Mouse (Mus musculus) heart, postnatal 0 days (tissue): ENCODE measurements at regions not wholly inside any gene's neighbourhood (a gene's known extent, or its start where the extent isn't known, plus 50 kb on each side); places are given as distances from the start of the nearest gene placed in this dataset.
A peak's percentile ranks its signal among the peaks of the same experiment; 100 is the strongest.

ENCODE experiments used
- ATAC-seq: fragments of 200-750 bp; cut with Nextera tagmentation; 2 replicates; pipeline ENCODE4 v1.8.0; 2017; ENCODE audit warnings: low read depth, moderate number of reproducible peaks, moderate library complexity; ENCODE audit not compliant: insufficient read depth
- DNase-seq: peaks from one replicate; pipeline ENCODE4 v3.0.0-alpha.2; 2016; ENCODE audit warnings: low spot score
- H3K27ac ChIP-seq: fragments of 300-500 bp; sonication (generic); 2 replicates; pipeline ENCODE4 v1.5.1; 2014; ENCODE audit warnings: low read depth, mild to moderate bottlenecking
- H3K27me3 ChIP-seq: fragments of 300-500 bp; sonication (generic); 2 replicates; pipeline ENCODE4 v1.6.1; 2014; ENCODE audit warnings: low read length, mixed read lengths; ENCODE audit not compliant: control insufficient read depth, insufficient read depth
- H3K36me3 ChIP-seq: fragments of 300-500 bp; sonication (generic); replicated peaks from 2 replicates; pipeline ENCODE4 v1.6.1; 2014; ENCODE audit warnings: low read length, mixed read lengths; ENCODE audit not compliant: control insufficient read depth, insufficient read depth
- H3K4me1 ChIP-seq: fragments of 300-500 bp; sonication (generic); 2 replicates; pipeline ENCODE4 v1.6.1; 2014; ENCODE audit warnings: antibody characterized with exemption; ENCODE audit not compliant: control insufficient read depth, insufficient read depth
- H3K4me2 ChIP-seq: fragments of 300-500 bp; sonication (generic); 2 replicates; pipeline ENCODE4 v1.6.1; 2014; ENCODE audit warnings: low read depth, mild to moderate bottlenecking, low read length, moderate library complexity
- H3K4me3 ChIP-seq: fragments of 300-500 bp; sonication (generic); 2 replicates; pipeline ENCODE4 v1.5.1; 2014; ENCODE audit warnings: low read depth, low read length
- H3K9ac ChIP-seq: fragments of 300-500 bp; sonication (generic); replicated peaks from 2 replicates; pipeline ENCODE4 v1.6.1; 2014; ENCODE audit warnings: low read depth, low read length, mixed read lengths
- H3K9me3 ChIP-seq: fragments of 300-500 bp; sonication (generic); replicated peaks from 2 replicates; pipeline ENCODE4 v1.6.1; 2016; ENCODE audit warnings: low read length; ENCODE audit not compliant: control insufficient read depth
- CTCF ChIP-seq: IDR thresholded peaks from 2 replicates; pipeline ENCODE4 v1.5.1; 2016; ENCODE audit warnings: antibody characterized with exemption, control low read depth, low read depth
- EP300 ChIP-seq: IDR thresholded peaks from 2 replicates; pipeline ENCODE4 v1.6.1; 2016; ENCODE audit warnings: antibody characterized with exemption, low read depth
- WGBS: fragments of 180-500 bp; shearing (Covaris S2); extraction: QIAGEN DNeasy Blood & Tissue Kit; methylation state at CpG from one replicate; pipeline ENCODE4 v1.1.7; 2014; 5-methylcytosine and 5-hydroxymethylcytosine counted together

- no peaks in the 10 kb centered on the region for H3K27me3 ChIP-seq
- no peaks in the 10 kb centered on the region for H3K36me3 ChIP-seq
- no peak overlapping the region for H3K4me2 ChIP-seq
- no peaks in the 10 kb centered on the region for H3K9me3 ChIP-seq
- H3K4me1 ChIP-seq = no peaks in the 10 kb centered on the region
- WGBS = 71% methylated on average over 2 of the region's 2 CpGs
- TF ChIP-seq CTCF (no peak), EP300 (no peak)
- no peak overlapping the region for H3K4me3 ChIP-seq
- H3K9ac ChIP-seq = no peak overlapping the region
- DNase-seq = no peak
- ATAC-seq = no peak
- H3K27ac ChIP-seq = no peak overlapping the region
These were observed 676.6 kb upstream of the Pou3f3 start for GRCm38 (mm10) chr1:42018966-42019365.

DNA sequence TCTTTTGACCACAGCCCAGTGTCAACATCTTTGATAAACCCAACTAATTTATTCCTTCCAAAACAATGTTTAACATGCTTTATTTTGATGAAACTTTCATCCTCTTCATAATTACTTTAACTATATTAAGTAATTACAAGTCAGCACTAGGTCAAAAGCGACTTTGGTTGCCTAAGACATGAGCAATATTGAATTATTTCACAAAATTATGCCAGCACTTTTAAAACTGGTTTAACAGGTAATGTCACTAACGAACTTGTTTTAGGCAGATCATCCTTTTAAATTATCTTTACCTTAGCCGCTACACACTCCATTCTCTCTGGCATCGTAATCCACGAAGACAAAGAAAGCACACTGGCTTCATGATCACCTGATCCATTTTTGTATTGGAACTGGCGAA is 669.8 kb upstream of the Pou3f3 start:
- 78% methylated on average over 6 of the region's 6 CpGs for WGBS
- TF ChIP-seq EP300 = no peak
- no peak for TF ChIP-seq CTCF
- H3K36me3 ChIP-seq = no peaks in the 10 kb centered on the region
- no peak overlapping the region for H3K4me3 ChIP-seq
- H3K27ac ChIP-seq = no peak overlapping the region
- H3K9me3 ChIP-seq = no peaks in the 10 kb centered on the region
- H3K4me1 ChIP-seq = no peaks in the 10 kb centered on the region
- H3K4me2 ChIP-seq = no peak overlapping the region
- no peak overlapping the region for H3K9ac ChIP-seq
- DNase-seq (no peak), ATAC-seq (no peak)
- no peaks in the 10 kb centered on the region for H3K27me3 ChIP-seq

DNA sequence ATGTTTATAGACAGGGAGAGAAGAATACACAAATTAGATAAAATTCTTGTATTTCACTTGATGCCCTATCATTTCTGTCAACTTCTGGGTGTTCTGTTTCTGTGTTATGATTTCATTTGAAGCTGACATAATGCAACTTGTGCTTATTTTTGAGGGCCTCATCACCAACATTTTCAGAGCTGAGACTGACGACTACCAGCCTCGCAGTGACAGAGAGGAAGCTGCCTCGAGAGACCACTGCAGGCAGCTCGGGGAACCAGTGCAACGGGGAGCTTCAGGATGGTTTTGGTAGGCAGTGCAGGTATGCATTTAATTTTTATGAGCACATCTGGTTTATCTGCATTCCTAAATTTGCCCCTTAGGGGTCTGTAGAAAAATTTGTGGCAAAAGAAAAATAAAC is 669.1 kb upstream of the Pou3f3 start:
- Histone ChIP-seq H3K4me1 (no peaks in the 10 kb centered on the region), H3K36me3 (no peaks in the 10 kb centered on the region), H3K9ac (no peak overlapping the region), H3K27me3 (no peaks in the 10 kb centered on the region), H3K9me3 (no peaks in the 10 kb centered on the region), H3K4me2 (no peak overlapping the region), H3K4me3 (no peak overlapping the region), H3K27ac (no peak overlapping the region)
- WGBS = 31% methylated on average over 5 of the region's 5 CpGs
- ATAC-seq (no peak), DNase-seq (no peak)
- TF ChIP-seq EP300 = no peak
- TF ChIP-seq CTCF = no peak

DNA sequence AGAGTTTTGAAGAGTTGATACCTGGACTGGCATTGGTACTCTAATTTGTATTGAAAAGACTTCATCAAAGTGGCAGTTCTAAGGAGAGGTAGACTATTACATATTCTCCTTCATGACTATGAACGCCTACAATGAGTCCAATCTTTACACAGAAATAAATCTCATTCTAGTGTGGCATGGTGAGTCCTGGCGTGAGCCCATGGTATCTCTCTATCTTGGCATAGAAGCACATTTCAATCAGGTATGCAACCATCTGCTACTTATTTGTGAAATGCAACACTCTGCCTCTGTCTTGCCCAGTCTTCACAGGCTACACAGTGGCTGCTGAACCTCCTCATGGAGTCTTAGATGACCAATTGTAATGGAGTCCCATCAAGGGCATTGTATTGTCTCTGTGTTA is 661.8 kb upstream of the Pou3f3 start:
- Histone ChIP-seq H3K27me3 (no peaks in the 10 kb centered on the region), H3K9ac (no peak overlapping the region), H3K4me3 (no peak overlapping the region), H3K9me3 (no peaks in the 10 kb centered on the region; the same call in 1 of the 2 replicates), H3K4me2 (no peak overlapping the region), H3K27ac (no peak overlapping the region), H3K4me1 (no peaks in the 10 kb centered on the region), H3K36me3 (no peaks in the 10 kb centered on the region)
- no peak for TF ChIP-seq CTCF
- no peak for TF ChIP-seq EP300
- no peak for DNase-seq
- ATAC-seq = no peak
- WGBS = 70% methylated on average over 2 of the region's 2 CpGs

- H3K36me3 ChIP-seq = no peaks in the 10 kb centered on the region
- TF ChIP-seq EP300 (no peak), CTCF (no peak)
- no peaks in the 10 kb centered on the region for H3K4me1 ChIP-seq
- no peaks in the 10 kb centered on the region; the same call in 1 of the 2 replicates for H3K9me3 ChIP-seq
- 48% methylated on average over 4 of the region's 4 CpGs for WGBS
- no peak overlapping the region for H3K27ac ChIP-seq
- ATAC-seq (no peak), DNase-seq (no peak)
- H3K4me2 ChIP-seq = no peak overlapping the region
- H3K9ac ChIP-seq = no peak overlapping the region
- no peak overlapping the region for H3K4me3 ChIP-seq
- H3K27me3 ChIP-seq = no peaks in the 10 kb centered on the region
These were observed 660.2 kb upstream of the Pou3f3 start for GRCm38 (mm10) chr1:42035371-42035770.

- no peak overlapping the region for H3K9ac ChIP-seq
- H3K36me3 ChIP-seq = no peaks in the 10 kb centered on the region
- ATAC-seq = peak; percentile 62; the same call in 1 of the 2 replicates
- H3K4me3 ChIP-seq = no peak overlapping the region
- no peak overlapping the region for H3K4me2 ChIP-seq
- H3K4me1 ChIP-seq = no peaks in the 10 kb centered on the region
- 23% methylated on average over 2 of the region's 2 CpGs for WGBS
- DNase-seq = peak; percentile 15
- TF ChIP-seq CTCF (no peak), EP300 (no peak)
- H3K9me3 ChIP-seq = no peaks in the 10 kb centered on the region; the same call in 1 of the 2 replicates
- no peak overlapping the region for H3K27ac ChIP-seq
- no peaks in the 10 kb centered on the region for H3K27me3 ChIP-seq
These were observed 654.0 kb upstream of the Pou3f3 start for GRCm38 (mm10) chr1:42041544-42041943.
